Mouse (Mus musculus): ENCODE measurements around the gene Crtac1.

The Crtac1 gene

GRCm38 (mm10) chr19:42431485-42432190 lies at the start of gene Crtac1:
Crtac1 (minus strand) TSS chr19:42431783.
- no peak for TF ChIP-seq GATA4 (IDR thresholded peaks at IDR 0.05; ENCODE audit: insufficient replicate concordance, low read length)

- TF ChIP-seq GATA4 (IDR thresholded peaks at IDR 0.05; ENCODE audit: insufficient replicate concordance, low read length), result no peak
These were observed 46.7 kb upstream of the Crtac1 start for GRCm38 (mm10) chr19:42478303-42478702.

- no peak for TF ChIP-seq GATA4 (IDR thresholded peaks at IDR 0.05; ENCODE audit: insufficient replicate concordance, low read length)
These were observed 46.2 kb upstream of the Crtac1 start for GRCm38 (mm10) chr19:42477769-42478168.

GRCm38 (mm10) chr19:42472831-42473230 lies 41.2 kb upstream of the Crtac1 start:
- no peak for TF ChIP-seq GATA4 (IDR thresholded peaks at IDR 0.05; ENCODE audit: insufficient replicate concordance, low read length)

- no peak for TF ChIP-seq GATA4 (IDR thresholded peaks at IDR 0.05; ENCODE audit: insufficient replicate concordance, low read length)
These were observed 40.0 kb upstream of the Crtac1 start for GRCm38 (mm10) chr19:42471571-42471970.

GRCm38 (mm10) chr19:42461851-42462250 lies 30.3 kb upstream of the Crtac1 start:
- no peak for TF ChIP-seq GATA4 (IDR thresholded peaks at IDR 0.05; ENCODE audit: insufficient replicate concordance, low read length)

- TF ChIP-seq GATA4 (IDR thresholded peaks at IDR 0.05; ENCODE audit: insufficient replicate concordance, low read length), result no peak
These were observed 29.8 kb upstream of the Crtac1 start for GRCm38 (mm10) chr19:42461353-42461752.

GRCm38 (mm10) chr19:42459512-42459911 lies 27.9 kb upstream of the Crtac1 start:
- no peak for TF ChIP-seq GATA4 (IDR thresholded peaks at IDR 0.05; ENCODE audit: insufficient replicate concordance, low read length)

- TF ChIP-seq GATA4 (IDR thresholded peaks at IDR 0.05; ENCODE audit: insufficient replicate concordance, low read length), result no peak
These were observed 23.1 kb upstream of the Crtac1 start for GRCm38 (mm10) chr19:42454481-42455236.

GRCm38 (mm10) chr19:42454006-42454405 lies 22.4 kb upstream of the Crtac1 start:
- TF ChIP-seq GATA4 (IDR thresholded peaks at IDR 0.05; ENCODE audit: insufficient replicate concordance, low read length), result no peak

- no peak for TF ChIP-seq GATA4 (IDR thresholded peaks at IDR 0.05; ENCODE audit: insufficient replicate concordance, low read length)
These were observed 21.0 kb upstream of the Crtac1 start for GRCm38 (mm10) chr19:42452539-42452938.

GRCm38 (mm10) chr19:42448539-42448938 lies 17.0 kb upstream of the Crtac1 start:
- TF ChIP-seq GATA4 (IDR thresholded peaks at IDR 0.05; ENCODE audit: insufficient replicate concordance, low read length), result no peak

GRCm38 (mm10) chr19:42443887-42444409 lies 12.4 kb upstream of the Crtac1 start:
- TF ChIP-seq GATA4 (IDR thresholded peaks at IDR 0.05; ENCODE audit: insufficient replicate concordance, low read length), result no peak

- no peak for TF ChIP-seq GATA4 (IDR thresholded peaks at IDR 0.05; ENCODE audit: insufficient replicate concordance, low read length)
These were observed 11.7 kb upstream of the Crtac1 start for GRCm38 (mm10) chr19:42443266-42443665.

GRCm38 (mm10) chr19:42442246-42443197 lies 10.9 kb upstream of the Crtac1 start:
- no peak for TF ChIP-seq GATA4 (IDR thresholded peaks at IDR 0.05; ENCODE audit: insufficient replicate concordance, low read length)
